Mouse (Mus musculus) heart, postnatal 36 days (tissue): ENCODE measurements at regions not wholly inside any gene's neighbourhood (a gene's known extent, or its start where the extent isn't known, plus 50 kb on each side); places are given as distances from the start of the nearest gene placed in this dataset.

ENCODE experiments used
- DNase-seq, 2 experiments: peaks; one replicate each; pipeline ENCODE4 v3.0.0; 2021 to 2022
- intact Hi-C: fragments of 180-260 bp; cut with DNase I; formaldehyde crosslinking; loops from one replicate; pipeline ENCODE4 v1.15.1; 2025

DNA sequence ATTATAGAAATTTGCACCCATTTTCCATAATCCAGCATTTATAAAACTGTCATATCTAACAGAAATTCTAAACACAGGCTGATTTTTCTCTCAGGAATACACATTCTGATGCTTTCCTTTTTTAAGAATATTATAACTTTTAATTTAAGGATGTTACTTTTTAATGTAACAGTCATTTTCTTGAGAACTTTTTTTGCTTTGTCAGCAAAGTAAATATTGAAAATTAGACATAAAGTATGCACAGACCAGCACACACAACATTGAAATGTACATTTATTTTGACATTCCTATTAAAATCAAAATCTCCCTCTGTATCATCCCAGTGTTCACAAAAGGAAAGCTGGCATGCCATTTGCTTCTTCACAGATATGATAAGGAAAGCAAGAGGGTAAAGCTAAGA is 337.0 kb downstream of the Foxa2 start:
- intact Hi-C loops = no loop called here
- no peak for DNase-seq

DNA sequence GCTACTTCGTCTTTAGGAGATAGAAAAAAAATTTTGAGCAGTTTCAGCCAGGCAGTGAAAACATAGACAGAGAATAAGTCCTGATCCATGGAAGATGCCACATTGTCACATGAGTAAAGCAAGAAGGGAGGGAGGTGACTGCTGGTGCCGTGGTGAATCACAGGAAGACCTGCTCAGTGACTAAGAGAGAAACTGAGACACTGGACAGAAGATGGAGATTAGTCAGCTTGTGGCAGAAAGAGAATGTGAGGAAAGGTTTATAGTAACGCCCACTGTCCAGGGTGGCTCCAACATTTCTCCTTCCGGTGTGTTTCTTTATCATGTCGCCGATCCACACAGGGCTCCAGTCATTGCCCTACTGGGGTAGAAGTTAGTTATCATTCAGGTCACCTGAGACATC is 339.6 kb downstream of the Foxa2 start:
- no peak for DNase-seq
- intact Hi-C loops = no loop called here

DNA sequence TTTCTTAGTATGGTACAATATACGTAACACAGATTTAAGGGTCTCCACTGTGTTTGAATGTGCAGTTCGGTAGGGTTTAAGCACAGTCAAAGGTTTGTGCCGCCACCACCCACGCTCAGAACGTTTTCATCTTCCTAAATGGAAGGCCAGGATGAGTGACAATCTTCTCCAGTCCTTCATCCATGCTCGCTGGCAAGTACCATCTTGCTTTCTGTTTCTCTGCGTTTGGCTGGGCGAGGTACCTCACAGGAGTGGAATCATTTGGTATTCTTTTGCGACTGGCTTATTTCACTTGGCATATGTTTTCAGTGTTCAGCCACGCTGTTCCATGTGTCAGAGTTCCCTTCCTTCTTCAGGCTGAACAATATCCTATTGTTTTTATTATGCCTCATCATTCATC is 342.3 kb downstream of the Pax1 start:
- DNase-seq = no peak
- intact Hi-C loops = no loop called here

DNA sequence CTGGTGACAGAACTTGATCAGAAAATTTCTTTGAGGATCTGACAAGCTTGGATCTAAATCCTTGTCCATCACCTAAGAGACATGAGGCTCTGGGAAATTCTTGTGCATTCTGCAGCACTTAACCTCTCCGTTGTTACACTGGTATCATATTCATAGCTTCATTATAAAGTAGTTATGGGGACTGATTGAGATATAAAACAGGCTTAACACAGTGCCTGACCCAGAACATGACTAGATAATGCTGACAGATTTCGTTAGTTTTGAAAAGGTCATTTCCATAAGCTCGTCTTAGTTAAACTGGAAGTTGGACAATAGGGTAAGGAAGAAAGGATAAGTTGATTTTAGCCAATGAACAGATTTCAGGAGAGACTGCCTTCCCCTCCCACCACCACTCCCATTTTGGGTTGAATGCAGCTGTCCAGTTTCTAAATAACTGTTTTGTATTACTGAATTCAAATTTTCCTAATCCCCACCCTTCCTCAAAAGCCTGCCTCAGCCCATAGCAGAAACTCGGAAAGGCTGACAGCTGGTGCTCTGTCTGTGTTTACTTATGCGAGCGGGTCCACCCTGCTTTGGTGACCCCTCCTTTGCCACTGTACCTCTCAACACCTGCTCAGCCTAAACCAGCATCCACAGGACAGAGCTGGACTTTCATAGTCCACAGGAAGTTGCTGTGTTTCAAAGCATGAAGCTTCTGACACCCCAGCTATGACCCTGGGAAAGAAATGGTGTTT is 340.8 kb downstream of the Pax1 start:
- no peak for DNase-seq
- intact Hi-C loops = no loop called here

DNA sequence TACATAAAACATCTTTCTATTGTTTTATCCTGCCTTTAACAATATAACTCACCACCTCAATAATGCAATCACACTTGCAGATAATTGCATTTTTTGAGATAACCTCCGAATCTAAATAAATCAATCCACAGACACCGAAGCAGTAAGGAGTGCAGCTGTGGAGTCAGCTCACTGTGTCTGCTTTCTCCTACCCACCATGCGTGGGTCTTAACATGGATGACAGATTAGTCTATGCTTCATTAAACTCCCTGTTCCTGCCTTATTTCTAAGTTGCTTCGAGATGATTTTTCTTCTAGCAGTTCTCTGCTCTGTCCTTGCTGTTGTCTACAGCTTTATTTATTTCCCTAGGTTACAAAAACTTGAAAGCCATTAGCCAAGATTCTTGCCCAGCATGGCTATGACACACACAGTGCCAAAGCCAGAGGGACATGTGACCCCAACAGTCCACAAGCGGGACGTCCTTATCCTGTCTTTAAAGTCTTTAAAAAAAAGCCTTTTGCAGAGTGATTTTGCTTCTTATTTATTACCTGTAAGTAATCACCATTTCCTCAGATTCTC is 337.9 kb downstream of the Pax1 start:
- intact Hi-C loops = no loop called here
- DNase-seq = no peak

DNA sequence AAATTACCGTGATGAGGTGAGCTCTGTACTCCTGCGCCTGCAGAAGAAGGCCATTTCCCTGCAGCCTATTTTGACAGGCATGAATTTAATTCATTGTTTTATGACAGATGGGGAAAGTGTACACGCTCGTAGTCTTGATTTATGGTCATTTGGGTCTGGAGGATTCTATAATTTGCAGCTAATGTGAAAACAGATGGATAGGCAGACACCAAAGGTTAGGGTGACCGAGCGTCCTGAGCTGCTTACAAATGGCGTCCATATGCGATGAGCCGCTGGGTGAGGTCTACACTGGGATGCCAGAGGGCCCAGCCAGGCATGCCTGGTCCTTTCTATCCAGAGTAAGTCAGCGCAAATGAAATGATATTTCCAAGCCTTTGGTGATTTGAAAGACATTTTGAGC is 330.2 kb downstream of the Pax1 start:
- intact Hi-C loops = no loop called here

DNA sequence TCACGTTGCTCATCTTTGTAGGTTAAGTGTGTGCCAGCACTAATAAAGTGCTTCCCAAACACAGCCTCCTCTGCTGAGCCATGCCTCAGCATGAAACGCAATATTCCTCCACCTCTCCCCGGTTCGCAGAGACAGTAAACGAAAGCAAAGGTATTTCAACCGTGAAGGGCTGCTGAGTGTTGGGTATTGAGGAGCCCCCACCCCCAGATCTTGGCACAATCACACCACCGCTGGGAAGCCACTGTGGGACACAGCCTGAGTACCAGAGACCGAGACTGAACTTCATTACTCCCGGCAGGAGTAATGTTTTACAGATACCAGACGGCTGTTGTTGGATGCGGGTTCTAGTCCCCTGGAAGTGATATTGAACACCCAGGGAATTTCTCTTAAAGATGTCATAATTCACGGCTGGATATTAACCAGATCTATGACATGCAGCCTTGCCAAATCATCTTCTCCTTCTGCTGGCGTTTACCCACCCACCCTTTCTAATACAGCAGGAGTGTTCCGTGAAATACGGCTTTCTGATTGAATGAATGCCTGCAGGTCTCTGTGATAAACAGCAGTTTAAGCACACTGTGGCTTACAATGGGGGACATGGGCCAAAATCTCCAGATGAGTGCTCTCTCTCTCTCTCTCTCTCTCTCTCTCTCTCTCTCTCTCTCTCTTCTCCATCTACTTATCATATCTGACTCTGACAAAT is 328.9 kb downstream of the Pax1 start:
- no peak for DNase-seq

More for the DNA sequence above, 330.2 kb downstream of the Pax1 start:
- no peak for DNase-seq

DNA sequence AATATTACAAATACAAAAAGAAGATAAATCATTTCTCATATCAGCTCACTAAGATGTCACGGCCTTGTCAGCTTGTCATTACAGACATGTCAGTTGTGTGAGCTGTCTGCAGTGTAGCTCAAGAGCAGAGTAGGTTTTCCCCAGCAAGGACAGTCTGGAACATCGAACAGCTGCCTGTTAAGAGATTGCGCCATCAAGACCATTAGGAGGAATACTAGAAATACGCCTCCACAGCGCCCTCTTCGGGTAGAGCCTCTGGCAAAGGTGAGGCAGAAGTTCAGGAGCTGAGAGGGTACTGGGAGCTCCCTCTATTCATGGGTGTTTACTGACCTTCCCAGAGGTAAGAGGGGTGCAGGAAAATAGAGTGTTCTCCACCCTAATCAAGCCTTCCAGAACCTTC is 327.0 kb downstream of the Pax1 start:
- DNase-seq = peak; percentile 17 to 46
- intact Hi-C loops = no loop called here

More for the DNA sequence above, 328.9 kb downstream of the Pax1 start:
- intact Hi-C loops = no loop called here

DNA sequence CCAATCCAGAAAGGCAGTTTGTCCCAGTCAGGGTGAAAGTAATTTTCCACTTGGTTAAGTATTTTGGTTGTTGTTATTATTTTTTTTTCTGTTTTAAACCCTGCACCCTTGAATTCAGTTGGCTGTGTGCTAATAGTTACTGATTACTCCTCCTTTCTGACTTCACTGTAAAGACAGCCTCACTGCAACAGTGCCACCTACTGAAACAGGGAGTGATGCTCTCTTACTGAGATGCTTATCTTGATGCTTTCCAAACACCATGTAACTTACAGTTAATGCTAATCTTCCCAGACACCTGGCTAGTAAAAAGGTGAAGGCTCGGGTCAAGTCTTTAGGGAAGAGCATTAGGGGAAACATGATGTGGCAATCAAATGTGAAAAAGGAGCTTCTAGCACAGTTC is 294.9 kb downstream of the Pax1 start:
- intact Hi-C loops = no loop called here

DNA sequence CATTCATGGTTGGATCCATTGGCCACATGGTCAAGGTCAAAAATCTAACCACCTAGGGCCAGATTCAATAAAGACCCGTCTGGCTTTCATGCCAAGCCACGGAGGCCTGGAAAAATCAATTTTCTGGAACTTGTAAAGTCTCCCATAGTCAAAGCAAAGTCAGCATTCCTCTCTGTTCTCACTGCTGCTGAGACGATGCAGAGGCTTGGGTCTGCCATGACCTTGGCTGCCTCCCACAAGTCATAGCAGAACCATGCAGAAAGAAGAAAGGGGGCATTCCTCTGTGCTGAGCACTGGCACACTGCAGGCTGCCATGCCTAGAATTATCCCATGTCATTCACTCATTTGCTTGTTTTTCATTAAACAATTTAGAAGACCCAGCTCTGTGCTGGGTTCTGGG is 288.5 kb downstream of the Pax1 start:
- intact Hi-C loops = no loop called here
- DNase-seq = no peak

More for the DNA sequence above, 294.9 kb downstream of the Pax1 start:
- no peak for DNase-seq

DNA sequence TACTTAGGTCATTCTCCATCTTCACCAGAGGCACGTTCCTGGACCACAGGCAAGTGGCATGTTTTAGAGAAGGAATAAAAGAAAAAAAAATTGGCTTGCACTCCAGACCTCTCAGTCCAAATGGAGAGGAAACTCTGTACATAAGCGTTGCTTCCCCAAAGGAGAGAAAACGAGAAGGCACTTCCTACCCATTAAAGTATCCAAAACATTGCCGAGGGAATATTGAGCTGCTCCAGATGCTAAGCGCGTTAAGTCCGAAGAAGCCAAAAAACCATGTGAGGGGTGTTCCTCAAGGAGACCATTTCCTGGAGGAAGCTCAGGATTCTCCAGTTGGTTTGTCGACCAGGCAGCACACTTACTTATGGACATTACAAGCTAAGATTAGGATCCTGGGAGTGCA is 286.2 kb downstream of the Pax1 start:
- no peak for DNase-seq
- intact Hi-C loops = no loop called here

DNA sequence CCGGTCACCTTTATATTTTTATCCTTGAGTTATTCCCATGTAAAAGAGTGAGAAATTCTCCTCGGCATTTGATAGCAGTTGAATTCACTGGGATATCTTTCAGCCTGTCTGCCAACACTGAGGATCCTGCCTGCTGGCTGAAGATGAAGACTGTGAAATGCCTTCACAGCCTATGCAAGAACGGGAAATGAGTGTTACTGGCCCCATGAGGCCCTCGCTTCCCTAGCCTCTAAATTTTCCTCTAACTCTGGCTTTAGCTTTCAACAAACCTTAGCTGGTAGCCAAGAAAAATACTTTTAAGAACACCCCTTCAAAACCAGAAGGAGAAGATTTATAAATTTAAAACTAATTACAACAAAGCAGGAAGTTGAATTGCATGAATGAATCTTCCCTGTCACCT is 285.8 kb downstream of the Pax1 start:
- DNase-seq = no peak
- intact Hi-C loops = no loop called here

DNA sequence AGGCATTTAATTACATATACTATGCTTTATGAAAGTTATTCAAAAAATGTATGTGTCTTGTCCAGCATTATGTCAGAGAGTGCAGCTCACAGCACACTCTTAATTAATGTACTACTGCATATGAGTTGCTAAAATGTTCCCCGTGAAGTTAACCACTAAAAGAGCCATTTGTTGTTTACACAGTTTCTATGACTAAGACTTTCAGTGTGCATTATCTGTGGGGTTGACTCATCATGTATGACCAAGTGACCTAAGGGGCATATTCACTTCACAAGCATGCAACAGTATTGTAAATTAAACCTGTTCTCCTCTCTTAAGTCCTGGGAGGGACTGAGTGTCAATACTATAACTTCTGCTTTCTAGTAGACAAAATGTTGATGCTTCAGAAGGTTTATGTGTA is 276.2 kb downstream of the Pax1 start:
- DNase-seq = no peak
- intact Hi-C loops = no loop called here

DNA sequence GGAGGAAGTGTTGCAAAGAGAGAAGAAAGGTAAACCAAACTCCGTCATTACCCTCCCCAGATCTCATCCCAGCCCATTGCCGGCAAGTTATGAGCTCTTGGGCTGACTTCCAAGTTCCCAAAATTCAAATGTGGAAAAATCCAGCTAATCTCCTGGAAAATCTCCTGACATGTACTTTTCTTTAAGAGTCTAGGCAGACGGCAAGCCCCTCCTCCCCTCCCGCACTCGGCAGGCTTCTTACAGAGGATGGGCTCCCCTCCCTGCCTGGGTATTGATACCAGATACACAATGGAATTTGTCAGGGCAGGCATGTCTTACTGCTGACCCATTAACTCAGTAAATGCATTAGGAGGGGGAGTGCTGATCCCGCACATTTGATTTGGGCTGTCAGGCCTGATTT is 271.0 kb downstream of the Pax1 start:
- intact Hi-C loops = no loop called here
- no peak for DNase-seq

DNA sequence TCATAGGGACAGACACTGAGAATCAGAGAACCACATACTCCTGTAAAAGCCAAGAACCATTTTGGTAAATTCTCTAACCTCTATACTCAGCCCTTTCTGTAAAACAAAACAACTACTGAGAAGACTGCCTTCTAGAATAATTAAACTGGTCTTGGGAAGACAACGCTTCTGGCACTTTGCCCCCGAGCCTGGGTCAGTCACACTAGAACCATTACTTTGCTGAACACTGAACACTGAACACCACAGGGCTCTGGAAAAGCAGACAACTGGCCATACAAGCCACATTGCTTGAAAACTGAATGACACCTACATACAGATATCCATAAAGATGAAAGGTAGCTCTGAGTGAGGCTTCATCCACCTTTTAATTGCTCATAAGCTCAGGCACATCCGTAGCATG is 268.0 kb downstream of the Pax1 start:
- intact Hi-C loops = no loop called here
- DNase-seq = no peak

DNA sequence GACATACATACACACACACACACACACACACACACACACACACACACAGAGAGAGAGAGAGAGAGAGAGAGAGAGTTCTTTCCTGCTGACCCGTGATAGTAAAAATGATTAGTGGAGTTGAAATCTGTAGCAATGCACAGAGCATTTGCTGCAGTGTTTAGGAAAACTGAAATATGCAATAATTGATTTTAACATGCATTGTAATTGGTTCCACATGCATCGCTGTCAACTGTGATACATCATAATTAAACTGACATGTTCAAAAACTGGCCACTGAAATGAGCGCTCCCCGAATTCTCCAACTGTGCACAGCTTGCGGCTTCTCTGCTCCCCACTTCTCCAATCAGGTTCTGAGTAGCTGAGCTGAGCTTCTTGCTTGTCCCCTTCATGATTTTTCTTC is 265.4 kb downstream of the Pax1 start:
- intact Hi-C loops = no loop called here
- DNase-seq = no peak

DNA sequence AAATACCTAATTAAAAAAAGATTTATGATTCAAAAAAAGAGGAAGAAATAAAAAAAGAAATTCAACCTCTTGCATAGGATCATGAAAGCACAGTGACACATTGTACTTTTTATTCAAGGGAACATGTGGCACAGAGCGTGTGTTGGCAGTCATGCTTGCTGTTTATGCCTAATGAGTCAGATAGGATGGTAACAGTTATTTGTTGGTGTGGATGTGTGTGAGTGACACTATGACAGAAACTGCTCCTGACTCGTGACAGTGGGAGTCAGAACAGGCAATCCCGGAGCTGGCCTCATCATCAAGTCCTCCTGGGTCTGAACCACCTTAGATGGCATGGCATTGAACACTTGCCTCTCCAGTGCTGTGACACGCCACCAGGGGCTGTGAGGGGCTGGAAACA is 261.4 kb downstream of the Pax1 start:
- no peak for DNase-seq
- intact Hi-C loops = no loop called here

DNA sequence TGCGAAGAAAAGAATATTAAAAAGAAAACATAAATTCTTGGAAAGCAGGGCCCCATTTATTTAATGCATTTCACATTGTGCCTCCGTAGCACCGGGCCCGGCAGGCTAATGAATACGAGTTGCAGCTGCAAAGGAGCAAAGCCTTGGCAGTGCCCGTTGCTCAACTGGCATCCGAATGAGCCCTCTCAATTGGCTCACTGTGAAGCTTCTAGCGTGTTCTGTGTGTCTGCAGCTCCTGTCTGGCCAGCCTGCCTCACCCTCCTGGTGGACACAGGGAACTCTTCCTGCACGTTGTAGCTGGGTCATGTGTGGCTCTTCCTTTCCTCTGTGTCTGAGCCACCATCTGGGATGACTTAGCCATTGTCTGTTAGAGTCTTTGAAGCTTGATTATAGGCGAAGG is 256.1 kb downstream of the Pax1 start:
- intact Hi-C loops = no loop called here
- no peak for DNase-seq

DNA sequence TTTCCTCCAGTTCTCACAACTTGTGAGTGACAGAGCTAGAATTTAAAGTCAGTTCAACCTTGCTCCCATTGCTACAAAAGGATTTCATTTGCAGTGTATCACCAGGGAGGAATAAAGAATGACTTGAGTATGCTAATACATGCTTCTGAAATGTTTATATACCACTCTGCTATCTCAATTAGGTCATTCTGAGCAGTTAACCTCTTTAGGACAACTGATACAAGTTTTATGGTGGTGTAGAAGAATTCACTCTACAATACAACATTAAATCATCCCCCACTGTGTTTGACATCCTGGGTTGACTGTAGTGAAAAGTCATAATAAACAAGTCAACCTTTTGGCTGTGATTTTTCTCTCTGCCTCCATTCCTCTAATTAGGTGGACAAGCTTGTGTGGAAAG is 248.6 kb downstream of the Pax1 start:
- no peak for DNase-seq
- intact Hi-C loops = no loop called here

DNA sequence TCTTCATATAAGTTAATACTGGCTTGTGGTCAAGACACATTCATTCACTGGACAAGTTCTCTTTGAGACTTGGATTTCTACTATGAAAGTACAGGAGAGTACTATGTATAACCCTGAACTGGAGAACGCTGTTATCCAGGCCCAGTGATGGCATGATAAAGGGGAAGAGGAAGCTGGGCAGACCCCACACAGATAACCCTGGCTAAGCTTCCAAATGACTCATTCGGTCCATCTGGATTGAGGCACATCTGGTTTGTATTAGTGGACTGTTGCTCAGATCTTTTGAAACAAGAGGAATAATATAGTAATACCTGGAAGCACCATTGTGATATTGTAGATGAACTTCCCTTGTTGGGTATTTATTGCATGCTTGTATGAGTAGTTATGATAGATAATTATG is 239.9 kb downstream of the Pax1 start:
- DNase-seq = no peak
- intact Hi-C loops = no loop called here

DNA sequence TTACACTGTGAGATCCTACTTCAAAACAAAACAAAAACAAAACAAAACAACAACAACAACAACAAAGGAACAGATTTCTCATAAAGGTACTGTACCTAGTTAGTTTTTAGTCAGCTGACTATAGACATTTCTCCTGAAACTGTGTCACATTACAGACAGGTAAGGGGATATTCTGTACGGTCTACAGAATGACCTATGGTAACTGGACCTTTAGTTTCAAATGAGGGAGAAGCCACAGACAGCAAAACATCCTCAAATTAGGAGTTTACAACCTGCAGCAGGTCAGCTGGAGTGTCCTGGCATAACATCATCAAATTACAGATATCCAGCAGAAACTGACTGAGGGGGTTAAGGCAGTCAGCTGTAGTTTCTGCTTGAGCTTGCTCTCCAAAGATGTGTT is 210.7 kb downstream of the Pax1 start:
- intact Hi-C loops = no loop called here
- no peak for DNase-seq

DNA sequence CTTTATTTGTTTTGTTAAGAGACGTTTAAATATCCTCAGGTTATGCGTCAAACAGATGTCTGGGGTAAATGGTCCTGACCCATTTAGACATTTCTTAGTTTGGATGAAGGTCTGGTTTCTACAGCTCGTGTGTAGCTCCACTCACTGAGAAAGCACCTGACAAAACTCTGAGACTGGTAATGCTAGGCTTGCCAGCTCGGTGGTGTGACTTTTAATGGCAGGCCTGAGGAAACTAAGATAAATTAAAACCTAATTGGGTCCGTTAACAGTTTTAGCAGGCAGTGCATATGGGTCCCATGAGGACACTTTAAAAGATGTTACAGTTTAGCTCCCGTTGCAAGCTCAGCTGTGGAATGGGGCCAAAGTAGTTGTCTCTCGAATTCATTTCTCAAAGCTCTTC is 199.5 kb downstream of the Pax1 start:
- intact Hi-C loops = no loop called here
- no peak for DNase-seq
